Mouse (Mus musculus): ENCODE data around the gene Sept10. TPM values are rescaled to one million over a fixed set of nuclear protein-coding genes. Genes with fewer than 3 reads are reported as not detected.
"Not testable (repeated sequence)": the region's sequence is repeated elsewhere in the genome, so short reads cannot be mapped to it uniquely, and the experiment has no call there.

The Sept10 gene
- total RNA-seq, 2 experiments from 2014 or later: 6.7 to 8.3 TPM

DNA sequence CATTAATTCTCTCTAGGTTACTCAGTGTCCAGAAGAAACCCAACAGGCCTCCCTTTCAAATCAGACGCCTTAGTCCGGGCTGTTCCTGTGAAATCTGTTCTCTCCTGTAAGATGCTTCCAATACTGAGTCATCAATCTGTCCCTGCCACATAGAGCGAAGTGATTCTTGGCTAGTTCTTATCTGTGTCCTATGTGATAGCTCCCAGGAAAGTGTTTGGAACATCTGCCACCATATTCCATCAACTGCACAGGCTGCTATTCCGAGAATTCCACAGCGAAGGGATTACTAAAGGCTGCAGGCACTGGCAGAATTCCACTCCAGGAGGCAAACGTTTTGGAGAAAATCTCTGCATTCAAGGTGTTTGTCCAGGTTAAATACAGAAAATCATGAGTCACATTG lies 94.0 kb downstream of the Sept10 start:
- DNase-seq: no peak

DNA sequence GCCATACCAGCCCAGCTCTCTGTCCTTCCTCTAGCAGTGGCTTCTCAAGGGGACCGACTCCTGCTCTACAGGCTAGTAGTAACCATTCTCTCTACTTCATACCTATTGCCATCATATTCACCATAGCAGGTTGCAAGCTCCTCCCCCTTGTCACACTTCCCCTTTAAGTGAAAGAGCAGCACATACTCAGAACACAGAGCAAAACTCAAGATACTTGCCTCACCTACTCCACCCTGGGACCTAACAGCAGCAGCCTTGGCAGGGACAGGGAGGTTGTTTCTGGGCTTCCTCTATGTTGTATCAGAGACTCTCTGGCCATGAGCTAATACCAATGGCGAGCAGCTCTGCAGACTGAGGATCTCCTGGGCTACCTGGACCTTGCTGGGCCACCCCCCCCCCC lies 96.2 kb downstream of the Sept10 start:
- DNase-seq: no peak

DNA sequence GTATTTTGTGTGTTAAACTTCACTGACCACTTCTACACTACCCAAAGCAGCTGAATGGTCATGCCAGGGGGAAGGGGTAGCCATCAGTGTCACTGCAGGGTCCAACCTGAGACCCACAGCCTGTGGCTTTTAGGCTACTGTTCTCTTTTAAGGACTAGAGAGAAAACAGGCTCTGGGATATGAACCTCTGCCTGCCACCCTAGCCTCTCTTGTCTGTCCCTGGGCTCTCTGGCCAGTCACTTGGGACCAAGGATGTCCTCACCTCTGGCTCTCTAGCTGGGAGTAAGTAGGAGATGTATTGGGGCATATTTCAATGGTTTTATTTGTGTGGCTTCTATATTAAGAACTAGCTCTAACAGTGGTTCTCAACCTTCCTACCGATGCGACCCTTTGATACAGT lies 101.8 kb downstream of the Sept10 start:
- no peak for DNase-seq

DNA sequence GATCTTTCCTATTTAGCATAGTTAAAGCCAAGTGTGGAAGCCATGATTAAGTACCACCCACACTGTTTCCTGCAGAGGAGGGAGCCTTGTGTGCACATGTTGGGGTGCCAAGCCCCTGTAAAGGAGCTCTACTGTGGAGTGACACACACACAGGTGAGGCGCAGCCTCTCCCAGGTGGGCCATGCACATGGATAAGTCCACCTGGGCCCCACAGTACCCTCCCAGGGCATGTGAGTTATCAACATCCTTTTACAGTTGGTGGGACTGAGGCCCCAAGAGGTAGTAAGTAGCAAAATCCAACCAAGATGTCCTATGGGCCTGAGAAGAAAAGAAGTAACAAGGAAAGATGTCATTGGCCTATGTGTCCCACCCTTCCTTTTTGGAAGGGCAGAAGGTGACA lies 102.6 kb downstream of the Sept10 start:
- no peak for DNase-seq

DNA sequence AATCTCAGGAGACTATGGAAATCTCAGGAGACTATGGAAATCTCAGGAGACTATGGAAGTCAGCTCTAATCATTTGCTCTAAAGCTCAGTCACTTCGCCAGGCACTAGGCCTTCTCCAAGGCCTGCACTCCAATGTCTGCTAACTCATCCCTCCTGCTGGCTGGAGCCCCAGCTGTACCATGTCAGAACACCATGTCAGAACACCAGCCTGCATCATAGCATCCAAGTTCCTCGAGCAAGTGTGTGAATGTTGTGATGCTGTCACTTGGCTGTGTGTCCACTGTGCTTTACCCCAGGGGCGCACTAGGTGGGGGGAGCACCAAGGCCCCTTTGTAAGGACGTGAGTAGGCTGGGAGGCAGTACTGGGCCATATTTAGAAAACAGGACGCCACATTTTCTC lies 104.1 kb downstream of the Sept10 start:
- DNase-seq: no peak

DNA sequence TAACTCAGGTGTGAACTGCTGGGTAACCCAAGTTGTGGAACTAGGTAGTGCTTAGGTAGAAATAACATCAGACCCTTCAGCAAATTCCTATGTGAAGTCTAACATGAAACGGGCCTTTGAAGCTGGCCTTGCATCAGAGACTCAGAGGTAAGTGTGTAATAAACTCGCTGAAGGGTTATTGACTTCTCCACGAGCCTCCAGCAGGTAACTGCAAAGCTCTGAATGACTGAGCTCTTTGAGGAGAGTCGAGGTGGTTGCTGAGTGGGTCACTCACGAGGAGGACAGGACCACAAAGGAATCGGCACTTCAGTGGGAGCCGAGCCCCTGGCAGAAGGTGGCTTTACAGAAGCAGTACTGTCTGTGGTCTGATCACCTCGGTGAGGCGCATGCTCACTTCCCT lies 105.3 kb downstream of the Sept10 start:
- no peak for DNase-seq

DNA sequence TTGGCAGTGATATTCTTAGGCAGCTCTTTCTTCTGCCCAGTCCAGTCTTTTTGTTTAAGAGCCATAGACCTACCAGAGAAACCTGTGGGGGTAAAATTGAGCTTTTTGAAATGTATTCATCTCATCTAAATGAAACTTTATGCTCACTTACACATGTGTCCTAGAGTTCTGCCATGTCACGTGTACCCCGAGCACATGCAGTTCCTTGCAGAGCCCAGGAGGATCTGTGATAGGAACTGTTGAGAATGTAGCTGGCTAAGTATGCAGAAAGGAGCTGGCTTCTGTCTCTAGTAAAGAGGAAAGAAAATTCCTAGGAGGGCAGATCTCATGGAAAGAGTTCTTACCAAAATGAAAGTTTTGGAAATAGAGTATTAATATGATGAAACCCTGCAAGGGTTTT lies 106.0 kb downstream of the Sept10 start:
- no peak for DNase-seq

DNA sequence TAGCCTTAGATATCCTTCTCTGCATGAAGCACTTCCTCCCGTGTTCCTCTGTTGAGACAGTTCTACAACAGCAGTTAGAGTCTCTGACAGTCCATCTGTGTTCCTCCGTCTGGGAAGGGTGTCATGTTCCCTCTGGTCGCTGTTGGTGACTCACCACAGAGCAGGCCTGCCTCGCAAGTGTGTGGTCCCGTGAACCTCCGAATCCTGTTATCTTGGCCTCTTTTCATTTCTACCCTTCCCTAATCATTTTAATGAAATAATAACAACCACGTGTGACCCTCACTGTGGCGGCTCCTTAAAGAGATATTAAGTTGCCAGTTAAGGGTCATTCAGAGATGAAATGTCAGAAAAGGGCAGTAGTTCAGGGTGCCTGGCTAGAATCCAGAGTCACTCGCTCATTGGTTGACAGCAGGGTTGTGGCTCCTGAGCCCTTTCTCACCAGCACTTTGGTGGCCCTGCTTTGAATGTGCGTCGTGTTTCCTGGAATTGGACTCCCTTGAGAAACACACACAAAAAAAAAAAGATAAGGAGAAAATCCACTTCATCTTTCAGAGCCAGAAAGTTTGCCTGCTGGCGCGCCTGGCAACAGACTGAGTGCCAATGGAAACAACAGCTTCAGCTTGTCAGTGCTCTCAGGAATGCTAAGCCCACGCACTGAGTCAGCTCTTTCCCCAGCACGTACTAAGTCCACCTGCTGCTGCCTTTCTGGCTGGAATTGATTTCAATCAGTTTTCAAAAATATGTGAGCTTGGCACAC lies 106.9 kb downstream of the Sept10 start:
- DNase-seq: no peak

DNA sequence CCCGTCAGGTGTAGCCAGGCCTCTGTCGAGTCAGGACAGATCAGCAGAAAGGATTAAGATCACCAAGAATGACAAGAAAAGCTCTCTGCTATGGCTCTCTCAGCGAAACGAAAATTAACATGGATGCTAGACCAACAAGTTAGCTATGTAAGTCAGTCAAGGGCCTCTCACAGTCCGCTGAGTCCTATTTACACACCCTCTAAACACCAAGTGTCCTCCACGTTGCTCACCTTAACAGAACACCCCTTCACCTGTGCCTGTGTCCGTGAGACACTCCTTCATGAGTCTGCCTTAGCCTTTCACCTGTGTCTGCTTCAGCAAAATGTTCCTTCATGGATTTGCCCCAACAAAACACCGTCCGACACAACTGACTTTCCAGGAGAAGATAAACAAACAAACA lies 108.3 kb downstream of the Sept10 start:
- DNase-seq: no peak

DNA sequence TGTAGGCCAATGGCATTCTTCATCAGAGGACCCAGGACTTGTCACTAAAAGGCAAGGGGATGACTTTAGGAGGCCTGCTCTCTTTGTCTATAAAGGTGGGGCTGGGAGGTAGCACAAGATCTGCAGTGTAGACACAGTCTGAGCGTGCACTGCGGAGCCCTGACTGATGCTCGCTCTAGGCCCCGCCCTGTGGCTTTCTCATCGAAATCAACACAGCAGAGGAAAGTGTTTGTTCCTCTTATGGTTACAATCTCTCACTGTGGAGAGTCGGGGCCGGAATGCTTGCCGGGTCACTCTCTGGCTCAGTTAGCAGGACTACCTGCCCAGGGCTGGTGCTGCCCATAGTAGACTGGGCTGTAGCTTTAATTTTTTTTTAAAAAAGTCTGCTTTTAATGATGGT lies 108.9 kb downstream of the Sept10 start:
- DNase-seq: no peak

DNA sequence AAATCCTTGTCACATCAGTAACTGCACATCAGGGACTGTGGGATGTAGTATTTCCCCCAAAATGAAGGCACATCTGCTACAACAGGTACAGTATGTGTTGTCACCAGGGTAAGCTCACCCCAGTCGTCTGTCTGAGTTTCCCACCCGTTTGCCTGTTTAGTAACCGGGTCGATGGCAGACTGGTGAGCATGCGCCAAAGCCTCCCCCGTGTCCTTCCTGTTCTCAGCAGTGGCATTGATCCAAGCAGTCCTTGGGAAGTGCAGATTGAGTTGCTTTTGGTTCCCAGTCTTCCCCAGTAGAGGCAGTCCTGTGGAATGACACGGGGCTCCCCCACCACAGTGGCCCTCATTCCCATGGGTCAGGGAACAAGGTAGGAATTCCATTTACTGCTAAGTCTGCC lies 111.3 kb downstream of the Sept10 start:
- no peak for DNase-seq

DNA sequence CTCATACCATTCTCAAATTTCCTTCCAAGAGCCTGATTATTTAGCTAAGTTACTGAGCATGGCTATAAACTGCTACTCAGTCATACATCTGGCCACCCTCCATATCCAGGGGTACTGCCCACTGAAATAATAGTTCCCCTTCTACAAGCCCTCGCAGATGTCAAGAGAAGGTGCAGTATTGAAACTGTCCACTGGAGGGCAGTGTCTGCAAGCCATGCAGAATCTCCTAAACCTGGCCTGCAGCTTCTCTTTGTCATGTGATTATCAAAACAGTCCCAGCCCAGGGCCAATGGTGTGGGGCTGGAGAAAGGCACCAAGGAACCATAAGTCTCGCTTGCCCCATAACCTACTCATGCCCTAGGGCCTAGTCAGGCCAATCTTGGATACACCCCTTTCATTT lies 112.6 kb downstream of the Sept10 start:
- DNase-seq: peak; percentile 26

DNA sequence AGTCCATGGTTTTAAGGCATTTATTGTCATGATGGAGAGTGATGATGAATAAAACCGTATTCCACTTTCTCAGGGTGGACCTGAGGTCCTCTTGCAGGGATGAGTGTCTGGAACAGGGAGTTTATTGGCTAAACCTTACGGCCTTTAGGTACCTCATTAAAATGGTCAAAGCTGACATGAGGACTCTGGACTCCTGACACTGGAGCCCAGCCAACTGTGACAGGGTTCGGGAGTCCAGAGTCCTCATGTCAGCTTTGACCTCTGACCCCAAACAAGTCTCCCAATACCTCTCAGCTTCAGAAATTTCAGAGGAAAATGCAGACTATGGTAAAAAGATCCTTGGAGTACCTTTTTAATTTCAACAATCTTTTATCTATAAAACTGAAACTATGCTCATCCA lies 115.0 kb downstream of the Sept10 start:
- no peak for DNase-seq

DNA sequence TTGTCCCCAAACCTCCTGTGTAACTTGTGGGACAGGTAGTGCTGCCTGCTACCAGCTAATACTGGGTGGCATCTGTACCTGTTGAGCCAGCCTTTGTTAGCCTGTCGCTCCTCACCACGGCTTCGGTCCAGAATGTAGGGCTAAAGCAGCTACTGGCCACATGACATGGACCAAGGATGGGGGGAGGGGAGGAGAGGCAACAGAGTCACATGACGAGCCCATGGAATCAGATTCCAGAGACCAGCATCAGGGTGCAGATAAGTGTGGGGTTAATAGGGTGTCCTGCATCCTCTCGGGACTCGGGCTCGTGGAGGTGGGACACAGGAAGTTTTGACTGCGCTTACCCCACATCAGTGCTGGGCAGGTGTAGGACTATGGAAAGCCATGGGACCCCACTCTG lies 115.8 kb downstream of the Sept10 start:
- DNase-seq: no peak

DNA sequence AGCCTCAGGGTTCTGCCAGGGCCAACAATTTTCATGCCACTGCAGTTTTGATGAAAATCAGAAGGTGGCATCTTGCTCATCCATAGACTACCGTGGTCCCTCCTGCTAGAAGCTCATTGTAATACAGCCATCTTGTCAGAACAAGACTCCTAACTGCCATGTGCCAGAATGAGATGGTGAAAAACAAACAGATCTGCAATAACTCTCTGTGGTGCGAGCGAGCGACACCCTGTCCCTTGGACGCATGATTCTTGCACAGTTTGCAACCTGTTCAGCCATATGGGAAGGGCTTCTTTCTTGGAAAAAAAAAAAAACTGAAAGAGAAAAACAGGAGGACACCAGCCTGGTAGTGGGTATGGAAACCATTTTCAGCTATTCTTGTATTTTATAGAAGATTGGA lies 117.0 kb downstream of the Sept10 start:
- no peak for DNase-seq

DNA sequence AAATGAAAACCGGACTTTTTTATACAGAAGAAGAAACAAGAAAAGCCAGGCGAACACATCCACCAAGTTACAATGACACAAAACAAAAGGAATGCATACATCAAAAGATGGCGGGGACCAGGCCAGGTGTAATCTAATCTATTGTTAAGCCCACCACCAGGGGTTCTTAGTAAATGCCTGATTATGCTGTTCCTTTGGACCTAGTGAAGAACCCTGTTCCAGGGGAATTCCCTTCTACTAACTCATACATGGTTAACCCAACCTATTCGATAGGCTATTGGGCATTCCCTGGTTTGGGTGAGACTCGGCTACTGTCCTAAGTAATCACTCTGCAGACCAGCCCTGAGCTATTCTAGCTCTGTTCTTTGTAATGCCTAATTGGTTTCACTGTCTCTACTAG lies 118.6 kb downstream of the Sept10 start:
- not testable (repeated sequence) for DNase-seq

DNA sequence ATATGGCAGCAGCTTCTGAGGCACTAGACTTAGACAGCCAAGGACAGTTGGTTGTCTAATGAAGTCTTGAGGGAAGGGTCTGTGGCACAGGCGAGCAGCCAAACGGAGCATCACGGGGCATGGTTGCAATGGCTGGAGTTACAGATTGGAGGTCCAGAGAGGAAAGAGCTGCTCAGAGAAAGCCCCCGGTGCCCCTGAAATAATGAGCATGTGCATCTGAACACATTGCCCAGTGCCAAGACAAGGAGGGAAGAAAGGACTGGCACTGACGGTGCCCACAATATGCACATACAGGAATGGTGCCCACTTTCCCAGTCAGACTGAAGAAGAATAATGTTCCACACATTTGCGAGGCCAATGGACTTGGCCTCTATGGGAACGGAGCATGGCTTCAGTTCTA lies 129.7 kb downstream of the Sept10 start:
- no peak for DNase-seq

Other genes starting within 250 kb of the Sept10 start
- gene Sowahc, start 106 bp upstream of the Sept10 start, total RNA-seq (2021): 1 to 10 TPM in 1 of 2 experiments, under 1 TPM in 1; 0.87 to 2.0 TPM
- 10 to 100 TPM; 26.2 to 27.3 TPM for gene P4ha1, start 101.4 kb upstream of the Sept10 start, total RNA-seq (2021)
- 100 to 1,000 TPM; 114 to 136 TPM for gene Gm10273, start 173.8 kb upstream of the Sept10 start, total RNA-seq (2021)
- not detected for gene Pla2g12b, start 181.8 kb upstream of the Sept10 start, total RNA-seq (2021)
- under 1 TPM; 0.19 to 0.20 TPM for gene Oit3, start 219.9 kb upstream of the Sept10 start, total RNA-seq (2021)

Data from gastrocnemius, postnatal 25 days (tissue).